Mouse (Mus musculus) embryo, embryonic 11 days (tissue): ENCODE data around the gene Cmtm5.

Source experiments
- DNase-seq: peaks from one replicate; pipeline ENCODE4 v3.0.0-alpha.2; 2015

Gene Cmtm5

DNA sequence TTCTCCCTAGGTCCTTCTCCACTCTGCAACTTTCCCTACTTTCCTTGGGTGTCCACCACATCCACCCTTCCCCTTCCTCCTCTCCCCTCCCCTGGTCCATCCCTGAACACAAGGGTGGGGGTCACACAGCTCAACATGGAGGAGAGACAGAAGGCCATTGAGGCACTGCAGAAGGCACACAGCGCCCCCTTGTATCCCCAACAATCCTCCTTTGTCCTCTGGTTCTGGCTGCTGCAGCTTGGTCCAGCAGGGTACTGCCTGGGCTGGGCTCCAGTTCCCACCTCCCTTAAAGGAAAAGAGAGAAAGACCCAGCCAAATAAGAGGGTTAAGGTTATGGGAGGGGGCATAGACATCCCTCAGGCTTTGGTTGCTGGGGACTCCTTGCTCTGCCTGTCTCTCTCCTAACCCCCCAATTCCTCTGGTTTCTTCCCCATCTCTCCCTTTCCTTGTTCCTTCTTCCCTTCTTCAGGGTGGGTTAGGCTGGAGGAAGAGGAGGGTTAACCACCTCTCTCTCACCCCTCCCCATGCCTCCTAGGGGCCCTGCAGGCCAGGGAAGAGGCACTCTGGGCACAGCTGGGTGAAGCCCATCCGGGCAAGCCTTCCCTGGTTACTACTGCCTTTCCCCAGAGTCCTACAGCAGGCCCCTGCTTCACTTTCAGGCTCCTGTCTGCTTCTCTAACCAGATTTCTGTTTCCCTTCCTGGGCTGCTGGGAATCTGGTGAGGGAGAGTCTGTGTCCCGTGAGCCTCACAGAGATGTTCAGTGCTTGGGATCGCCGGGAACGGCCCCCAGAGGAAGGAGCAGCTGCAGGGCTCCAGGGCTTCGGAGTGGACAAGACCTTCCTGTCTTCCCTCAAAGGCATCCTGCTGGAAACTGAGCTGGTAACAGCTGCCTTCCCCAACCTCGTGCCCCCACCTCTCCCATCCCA is at the start of gene Cmtm5:
Gene Cmtm5, plus strand, starts transcription at position 358 of the 927 bp plus-strand sequence.
- DNase-seq, result peak; percentile 19

DNA sequence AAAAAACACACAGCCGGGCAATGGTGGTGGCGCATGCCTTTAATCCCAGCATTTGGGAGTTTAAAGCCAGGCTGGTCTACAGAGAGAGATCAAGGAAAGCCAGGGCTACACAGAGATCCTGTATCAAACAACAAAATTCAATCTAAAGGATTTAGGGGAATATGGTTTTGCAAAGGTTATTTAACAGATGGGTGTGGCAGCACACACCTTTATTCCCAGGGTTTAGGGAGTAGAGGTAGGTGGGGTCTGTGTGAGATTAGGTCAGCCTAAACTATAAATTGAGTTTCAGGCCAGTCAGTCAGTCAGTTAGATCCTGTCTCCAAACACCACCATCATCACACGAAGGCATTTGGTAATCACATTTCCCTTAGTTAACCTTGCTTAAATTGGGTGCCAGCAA is 43.9 kb upstream of the Cmtm5 start, which contains the start of gene Pabpn1:
Gene Pabpn1, plus strand, starts transcription at position 301 of the 400 bp plus-strand sequence.
- DNase-seq, result no peak

DNA sequence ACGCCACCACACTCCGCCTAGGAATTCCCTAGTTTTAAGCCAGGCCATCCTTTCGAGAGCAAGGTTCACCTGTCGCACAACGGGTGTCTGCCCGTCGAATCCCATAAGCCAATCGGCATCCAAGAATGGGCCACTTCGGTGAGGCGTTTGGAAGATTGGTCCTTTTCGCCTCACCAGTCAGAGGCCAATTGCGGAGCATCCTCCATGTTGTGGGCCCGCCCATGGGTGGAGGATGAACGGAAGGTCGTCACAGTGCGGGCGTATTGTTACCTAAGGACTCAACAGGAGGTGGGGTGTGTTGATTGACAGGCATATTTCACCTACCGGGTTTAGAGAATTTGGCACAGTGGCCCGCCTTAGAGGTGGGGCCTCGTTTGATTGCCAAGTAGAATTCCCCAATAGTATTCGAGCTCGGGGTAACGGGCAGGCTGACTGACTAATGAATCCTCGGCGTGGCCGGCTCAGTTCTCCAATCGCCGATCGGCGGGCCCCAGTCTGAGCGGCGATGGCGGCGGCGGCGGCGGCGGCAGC is 42.3 kb upstream of the Cmtm5 start:
- DNase-seq, result peak; percentile 98

DNA sequence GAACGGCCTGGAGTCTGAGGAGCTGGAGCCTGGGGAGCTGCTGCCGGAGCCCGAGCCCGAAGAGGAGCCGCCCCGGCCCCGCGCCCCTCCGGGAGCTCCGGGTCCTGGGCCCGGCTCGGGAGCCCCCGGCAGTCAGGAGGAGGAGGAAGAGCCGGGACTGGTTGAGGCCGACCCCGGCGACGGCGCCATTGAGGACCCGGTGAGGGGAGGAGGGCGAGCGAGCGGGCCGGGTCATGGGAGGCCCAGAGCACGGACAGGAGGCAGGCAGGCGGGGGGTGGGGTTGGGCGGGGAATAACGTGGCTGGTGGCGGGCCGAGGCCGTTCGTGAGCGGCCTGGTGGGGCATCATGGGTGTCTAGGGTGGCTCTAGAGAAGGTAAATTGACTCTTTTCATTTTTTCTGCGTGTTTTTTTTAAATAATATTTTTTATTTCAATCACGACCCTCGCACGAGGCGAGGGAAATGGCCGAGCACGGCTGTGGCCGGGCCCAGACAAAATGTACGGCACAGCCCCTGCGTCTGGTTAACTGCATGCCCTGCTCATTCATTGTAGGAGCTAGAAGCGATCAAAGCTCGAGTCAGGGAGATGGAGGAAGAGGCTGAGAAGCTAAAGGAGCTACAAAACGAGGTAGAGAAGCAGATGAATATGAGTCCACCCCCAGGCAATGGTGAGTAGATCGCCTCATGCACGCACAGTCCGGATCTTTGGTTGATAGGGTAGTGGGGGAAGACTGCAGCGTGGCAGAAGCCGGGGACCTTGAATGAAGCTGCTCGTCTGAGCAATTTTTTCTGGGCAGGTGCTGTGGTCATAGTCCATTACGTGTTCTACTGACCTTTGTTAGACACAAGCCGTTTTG is 41.5 kb upstream of the Cmtm5 start:
- peak; percentile 57 for DNase-seq

DNA sequence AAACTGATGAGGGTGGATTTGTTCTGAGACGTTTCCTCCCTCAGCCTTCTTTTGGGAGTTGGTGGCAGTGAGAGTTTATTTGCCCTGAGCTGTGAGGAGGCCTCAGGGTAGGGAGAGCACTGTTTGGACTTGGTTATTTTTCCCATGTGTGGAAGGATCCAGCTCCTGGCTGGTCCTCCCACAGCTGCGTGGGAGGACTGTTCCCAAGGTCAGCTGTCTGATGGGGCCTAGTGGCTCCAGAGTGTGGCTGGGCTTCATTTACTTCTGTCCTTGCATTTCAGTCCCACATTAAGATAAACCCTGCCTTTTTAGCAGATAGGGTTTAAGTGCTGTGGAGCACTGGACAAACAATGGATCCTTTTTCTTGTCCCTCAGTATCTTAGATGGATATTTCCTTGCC is 38.6 kb upstream of the Cmtm5 start:
- no peak for DNase-seq

DNA sequence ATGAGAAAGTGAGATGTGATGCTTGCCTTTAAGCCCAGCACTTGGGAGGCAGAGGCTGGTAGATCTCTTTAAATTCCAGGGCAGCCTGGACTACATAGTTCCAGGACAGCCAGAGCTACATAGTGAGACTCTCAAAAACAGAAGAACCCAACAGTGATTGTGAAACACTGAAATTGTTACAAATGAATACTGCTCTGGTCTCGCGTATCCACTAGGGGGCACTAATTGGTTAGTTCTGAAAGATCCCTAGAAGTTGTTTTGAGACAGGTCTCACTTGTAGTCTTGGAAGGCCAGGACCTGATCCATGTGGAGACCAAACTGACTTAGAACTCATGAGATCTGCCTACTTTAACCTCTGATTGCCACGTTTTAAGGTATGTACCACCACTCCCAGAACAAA is 35.7 kb upstream of the Cmtm5 start:
- peak; percentile 89 for DNase-seq

DNA sequence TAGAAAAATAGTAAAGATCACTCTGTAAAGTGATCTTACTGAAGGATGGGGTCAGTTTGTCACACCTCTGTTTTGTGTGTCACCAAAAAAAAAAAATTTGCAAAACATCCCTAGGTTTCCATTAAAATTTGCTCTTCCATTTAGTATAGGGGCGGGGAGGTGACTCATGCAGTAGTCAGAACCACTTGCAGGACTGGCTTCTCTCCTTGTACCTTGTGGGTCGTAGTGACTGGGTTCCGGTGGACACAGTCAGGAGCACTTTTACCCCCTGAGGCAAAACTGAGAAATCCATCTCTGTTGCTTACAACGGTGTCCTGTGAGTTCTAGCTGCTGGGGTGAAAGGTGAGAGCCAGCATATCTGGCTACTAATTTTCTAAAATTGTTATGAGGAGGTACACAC is 32.4 kb upstream of the Cmtm5 start:
- no peak for DNase-seq

DNA sequence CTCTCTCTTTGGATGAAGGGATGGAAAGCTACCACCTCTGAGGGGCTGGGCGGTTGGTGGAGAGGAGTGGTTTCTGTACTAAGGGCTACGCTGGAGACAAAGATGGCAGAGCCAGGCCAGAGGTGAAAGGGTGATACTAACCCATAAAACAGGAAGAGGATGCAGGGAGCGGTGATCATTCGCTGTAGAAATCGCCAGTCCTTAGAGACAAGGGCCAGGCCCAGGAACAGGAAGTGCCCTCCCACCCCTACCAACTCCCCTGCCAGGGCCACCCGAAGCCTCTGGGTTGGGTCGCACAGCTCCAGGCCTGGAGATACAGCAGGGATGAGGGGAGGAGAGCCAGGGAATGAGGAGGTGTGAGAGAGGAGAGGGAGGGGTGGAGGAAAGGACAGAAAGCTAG is 27.4 kb upstream of the Cmtm5 start:
- DNase-seq, result no peak

DNA sequence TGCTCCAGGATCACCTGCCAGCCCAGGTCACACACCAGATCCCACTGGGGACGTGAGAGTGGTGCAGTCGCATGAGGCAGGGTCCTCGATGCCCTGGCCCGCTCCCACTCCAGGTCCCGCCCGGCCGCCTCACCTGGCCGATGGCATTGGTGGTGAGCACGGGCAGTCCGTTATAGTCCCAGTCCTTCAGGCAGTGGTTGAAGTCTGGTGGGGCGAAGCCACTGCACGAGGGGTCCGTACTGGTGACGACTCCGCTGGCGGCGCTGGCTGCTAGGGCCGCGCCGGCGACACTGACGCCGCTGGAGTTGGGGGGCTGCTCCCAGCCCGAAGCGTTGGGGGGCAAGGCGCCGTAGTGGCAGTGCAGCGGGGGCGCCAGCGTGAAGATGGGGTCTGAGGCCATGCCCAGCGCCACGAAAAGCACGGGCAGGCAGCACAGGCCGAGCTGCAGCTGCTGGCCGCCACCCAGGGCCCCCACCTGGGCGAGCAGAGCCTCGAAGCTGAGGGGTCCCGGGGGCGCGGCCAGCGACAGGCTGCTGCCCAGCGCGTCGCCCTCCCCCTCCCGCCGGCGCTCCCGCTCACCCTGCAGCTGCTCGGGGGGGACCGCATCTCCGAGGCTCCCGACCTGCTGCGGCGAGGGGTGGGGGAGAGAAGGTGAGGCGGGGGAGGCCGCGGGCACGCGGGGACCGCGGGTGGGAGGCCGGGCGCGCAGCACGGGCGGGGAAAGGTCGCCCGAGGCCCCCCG is 23.8 kb upstream of the Cmtm5 start:
- DNase-seq, result peak; percentile 57

DNA sequence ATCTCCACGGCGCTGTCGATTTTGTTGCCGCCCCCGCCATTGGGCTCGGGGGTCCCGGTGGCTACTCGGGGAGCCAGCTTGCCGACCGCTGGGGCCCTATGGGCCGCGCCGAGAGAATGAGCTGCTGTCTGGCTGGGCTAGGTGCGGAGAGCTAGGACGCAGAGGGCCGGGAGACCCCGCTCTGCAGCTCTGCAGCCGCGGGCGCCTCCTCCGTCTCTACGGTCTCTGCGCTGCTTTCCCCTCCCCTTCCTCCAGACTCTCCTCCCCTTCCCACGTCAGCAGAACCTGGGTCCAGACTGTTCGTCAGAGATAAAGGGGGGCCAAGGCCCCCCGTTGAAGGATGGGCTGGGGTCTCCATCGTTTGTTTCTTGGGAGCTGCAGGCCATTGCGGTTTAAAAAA is 23.2 kb upstream of the Cmtm5 start, which contains the start of gene Slc22a17:
Gene Slc22a17, minus strand, starts transcription at position 247 of the 400 bp plus-strand sequence.
- peak; percentile 91 for DNase-seq

DNA sequence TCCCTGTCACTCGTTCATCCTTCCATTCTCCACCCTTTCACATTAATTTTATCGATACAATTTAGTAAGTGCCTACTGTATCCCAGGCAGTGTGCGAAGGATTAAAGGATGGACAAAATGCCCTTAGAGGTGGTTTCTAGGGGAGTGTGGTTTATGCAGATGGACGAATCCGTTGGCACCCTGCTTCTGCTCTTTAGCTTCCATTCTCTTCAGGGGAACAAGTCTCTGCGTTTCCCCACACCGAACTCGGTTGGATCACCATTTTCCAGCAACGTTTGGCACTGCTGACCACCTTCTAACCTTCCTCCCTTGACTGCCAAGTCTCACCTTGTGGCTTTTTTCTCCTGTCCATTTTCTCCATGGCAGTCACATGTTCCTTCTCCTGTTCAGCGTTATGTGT is 22.7 kb upstream of the Cmtm5 start:
- no peak for DNase-seq

DNA sequence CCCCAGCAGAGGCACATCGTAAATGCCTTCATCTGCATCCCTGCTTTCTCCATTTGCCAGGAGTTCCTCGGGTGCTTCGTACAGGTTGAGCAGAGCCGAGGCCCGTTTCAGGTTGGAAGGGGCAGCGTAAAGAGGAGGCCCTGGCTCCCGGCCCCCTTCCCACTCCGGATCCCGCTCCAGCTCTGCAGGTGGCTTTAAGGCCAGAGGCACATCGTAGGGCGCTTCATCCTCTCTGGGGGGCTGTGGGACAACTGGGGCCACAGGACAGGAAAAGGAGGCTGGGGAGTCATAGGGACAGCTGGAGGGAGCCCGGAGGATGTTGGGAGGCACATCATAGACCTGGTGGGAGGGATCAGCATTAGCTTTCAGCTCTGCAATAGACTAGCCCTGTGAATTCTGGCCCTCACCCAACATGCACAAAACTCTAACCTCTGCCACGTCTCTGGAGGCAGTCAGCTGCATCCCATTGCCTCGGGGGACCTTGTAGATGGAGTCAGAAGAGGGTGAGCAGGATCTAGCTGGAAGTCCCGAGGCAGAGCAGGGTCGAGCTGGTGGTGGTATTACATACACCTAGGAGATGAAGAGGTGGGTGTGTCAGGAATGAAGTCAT is 15.9 kb upstream of the Cmtm5 start:
- DNase-seq, result no peak

DNA sequence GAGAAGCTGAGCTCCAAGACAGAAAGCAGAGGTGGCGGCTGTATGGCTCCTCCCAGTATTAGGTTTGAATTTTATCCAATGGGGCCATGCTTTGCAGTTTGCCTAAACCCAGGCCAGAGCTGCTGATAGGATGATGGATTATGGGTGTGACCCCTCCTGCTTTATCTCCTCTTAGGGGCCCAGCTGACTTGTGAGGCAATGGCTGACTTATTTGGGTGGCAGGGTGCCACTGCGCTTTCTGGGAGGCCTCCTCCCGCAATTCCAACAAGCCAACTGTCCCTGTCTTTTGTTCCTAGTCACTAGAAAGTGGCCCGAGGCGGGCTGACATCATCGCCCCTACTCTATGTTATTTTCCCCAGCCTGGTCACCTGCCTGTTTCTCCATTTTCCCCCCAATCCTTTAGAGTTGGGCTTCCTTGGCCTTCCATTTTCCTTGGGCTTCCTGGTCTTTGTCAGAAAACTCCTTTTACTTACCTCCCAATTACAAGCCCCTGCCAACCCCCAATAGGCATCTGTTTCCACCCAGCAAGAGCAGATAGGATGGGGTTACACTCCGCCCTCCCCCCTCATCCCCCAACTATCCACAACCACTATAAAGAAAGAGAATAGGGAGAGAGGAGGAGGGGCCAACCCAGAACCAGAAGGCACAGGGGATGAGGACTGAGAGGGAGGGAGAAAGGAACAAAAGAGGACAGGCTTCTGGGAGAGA is 11.3 kb upstream of the Cmtm5 start:
- peak; percentile 79 for DNase-seq

DNA sequence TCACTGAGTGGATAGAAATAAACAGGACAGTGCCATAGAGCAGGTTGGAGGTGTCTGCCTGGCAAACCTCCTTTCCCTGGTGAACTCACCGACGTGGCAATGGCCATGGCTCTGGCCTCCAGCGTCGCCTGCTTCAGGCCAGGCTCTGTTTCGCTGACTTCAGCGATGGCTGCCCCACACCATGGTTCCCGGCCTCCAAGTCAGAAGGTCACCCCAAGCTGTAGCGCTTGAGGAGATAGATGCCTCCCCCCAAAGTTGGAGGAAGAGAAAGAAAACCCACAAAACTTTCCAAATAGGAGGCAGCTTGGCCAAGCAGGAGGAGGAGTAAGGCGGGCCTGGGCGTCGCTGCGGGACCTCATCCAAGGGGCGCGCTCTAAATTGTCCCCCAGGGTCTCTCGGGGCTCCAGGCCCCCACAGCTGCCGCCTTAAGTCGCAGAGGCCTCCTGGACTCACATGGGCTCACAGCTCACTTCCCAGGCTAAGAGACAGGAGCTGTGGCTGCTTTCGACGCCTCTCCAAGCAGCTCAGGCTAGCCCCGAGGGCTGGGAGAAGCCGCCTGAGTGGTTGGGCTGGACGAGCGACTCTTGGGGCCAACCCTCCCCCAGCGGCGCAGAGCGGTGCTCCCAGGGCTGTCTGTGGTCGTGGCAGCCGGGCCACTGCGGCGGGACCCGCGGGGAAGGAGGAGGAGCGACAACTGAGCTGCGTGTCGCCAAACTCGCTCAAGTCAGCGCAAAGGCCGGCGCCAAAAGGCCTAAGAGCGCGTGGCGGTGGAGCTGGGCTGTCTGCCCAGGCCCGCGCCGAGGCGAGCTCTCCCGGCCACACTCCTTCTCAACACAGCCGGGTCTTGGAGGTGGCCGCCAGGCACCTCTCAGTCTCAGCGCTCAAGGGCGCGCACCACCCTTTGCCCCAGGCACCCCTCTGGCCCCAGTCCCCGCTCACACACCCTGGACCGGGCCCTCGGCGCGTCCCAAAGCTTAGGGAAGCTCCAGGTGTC is 10.4 kb upstream of the Cmtm5 start, which contains the start of gene Efs:
Gene Efs, minus strand, starts transcription at position 778 of the 994 bp plus-strand sequence.
- peak; percentile 82 for DNase-seq

DNA sequence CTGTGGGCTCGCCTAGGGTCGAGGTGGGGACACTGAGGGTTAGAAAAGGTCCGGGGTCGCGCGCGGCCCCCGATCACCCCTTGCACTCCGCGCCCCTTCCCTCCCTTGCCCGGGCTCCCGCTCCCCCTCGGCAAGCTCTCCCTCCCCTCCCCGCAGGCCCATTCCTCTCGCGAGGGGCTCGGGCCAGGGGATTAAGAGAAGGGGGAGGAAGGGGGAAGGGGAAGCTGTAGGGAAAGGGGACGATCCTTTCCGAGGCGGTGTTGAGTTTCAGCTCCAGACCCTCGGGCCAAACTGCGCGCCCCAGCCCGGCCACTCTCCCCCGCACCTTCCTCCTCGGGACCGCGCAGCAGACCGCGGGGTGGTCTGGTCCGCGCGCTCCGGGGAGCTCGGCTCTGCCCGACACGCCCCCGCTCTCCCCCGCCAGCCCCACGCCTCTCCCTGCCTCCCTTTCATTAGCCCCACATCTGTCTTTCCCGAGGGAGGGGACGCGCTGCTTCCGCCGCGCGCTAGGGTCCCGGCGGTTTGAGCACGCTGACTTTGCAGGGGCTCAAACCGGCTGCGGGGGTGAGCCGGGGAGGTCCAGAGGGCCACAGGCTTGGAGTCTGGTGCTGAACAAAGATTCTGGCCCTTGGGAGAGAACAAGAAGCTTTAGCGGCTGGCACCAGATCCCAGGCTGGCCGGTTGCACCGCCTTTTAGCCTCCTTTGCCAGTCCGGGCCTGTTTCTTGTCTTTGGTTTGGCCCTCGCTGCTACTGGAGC is 9.5 kb upstream of the Cmtm5 start:
- peak; percentile 93 for DNase-seq

DNA sequence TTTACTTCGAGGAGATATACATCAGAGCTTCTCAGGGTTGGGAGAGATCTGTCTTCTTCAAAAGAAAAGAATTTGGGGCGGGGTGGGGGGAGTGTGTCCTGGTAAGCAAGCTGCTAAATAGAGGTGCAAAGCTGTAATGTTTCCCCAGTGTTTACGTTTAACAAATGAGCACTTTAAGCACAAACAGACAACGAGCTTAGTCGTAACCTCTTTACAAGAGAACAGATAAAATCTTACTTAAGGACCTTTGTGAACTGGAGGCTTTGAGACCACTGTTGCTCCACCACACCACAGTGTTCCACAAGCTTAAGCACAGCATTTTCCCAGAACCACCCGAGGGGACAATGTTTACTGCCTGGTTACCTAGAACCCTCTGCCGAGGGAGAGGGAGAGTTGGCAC is 8.8 kb upstream of the Cmtm5 start:
- DNase-seq, result peak; percentile 29

DNA sequence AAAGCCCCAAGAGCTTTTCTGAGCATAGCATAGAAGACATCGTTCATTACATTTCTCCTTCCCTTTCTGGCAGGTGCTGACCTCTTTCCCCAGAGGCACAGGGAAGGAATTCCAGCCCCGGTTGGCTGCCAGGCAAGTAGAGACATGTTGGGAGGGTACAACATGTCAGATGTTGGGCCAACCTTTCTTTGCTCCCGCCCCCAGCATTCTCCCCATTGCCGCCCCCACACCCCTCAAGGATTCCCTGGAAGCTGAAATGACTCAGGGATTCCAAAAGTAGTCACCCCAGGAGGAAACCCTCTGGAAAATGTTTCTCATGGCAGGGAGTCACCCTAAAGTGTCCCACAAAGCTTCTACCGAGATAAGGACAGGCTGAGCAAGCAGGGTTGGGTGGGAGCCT is 6.3 kb upstream of the Cmtm5 start:
- no peak for DNase-seq

DNA sequence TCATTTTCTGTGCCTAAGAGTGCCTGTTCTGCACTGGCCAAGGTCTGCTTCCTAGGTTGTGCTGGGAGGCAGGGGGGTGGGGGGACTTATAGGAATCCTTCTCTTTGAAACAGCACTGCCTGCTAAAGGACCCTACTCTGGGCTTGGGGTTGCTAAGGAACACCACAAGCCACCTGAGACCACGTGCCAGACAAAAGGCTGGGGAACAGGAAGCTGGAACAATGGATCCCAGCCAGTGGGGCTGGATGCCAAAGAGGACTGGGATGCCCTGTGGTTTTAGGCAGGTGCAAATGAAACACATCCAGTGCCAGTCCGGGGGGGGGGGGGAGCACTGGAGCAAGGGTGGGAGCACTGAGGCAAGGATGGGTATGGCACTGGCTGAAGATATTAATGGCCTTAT is 5.6 kb upstream of the Cmtm5 start:
- DNase-seq, result no peak

DNA sequence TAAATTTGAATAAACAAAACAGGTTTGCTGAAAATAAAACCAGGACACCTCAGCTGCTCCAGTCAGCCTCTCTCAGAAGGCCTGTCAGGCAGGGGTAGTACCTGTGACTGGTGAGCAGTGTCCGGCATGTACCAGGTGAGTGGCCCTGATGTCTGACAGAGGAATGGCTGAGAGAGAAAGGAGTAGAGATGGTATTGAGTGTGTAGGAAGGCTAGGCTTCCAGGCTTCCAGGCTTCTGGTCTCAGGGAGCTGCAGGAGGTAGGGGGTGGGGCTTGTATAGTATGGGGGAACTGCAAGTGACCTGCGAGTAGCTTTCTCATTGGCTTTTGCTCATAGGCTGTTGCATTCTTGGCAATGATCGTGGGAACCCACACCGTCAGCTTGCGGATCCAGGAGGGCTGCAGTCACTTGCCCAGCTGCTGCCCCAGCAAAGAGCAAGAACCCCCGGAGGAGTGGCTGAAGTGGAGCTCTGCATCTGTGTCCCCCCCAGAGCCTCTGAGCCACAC is 3.4 kb upstream of the Cmtm5 start, which contains the start of gene Il25:
Gene Il25, plus strand, starts transcription at position 51 of the 506 bp plus-strand sequence.
- DNase-seq, result peak; percentile 19
